Mouse (Mus musculus) liver, adult 2 months (tissue): ENCODE results near the gene Gjd2. TPM values are rescaled to one million over a fixed set of nuclear protein-coding genes. Genes with fewer than 3 reads are reported as not detected.

Source experiments
- DNase-seq: peaks from one replicate; pipeline ENCODE4 v3.0.0-alpha.2; 2011; ENCODE audit warnings: low read depth, low spot score; ENCODE audit errors: extremely low read depth
- H3K27ac ChIP-seq: fragments of 200-500 bp; replicated peaks from 2 replicates; pipeline ENCODE4 v1.5.1; 2012; ENCODE audit warnings: low read depth, mild to moderate bottlenecking, control low read depth, inconsistent platforms, low read length; ENCODE audit not compliant: insufficient read depth
- H3K27me3 ChIP-seq: fragments of 200-500 bp; 2 replicates; pipeline ENCODE4 v1.6.1; 2012; ENCODE audit warnings: mild to moderate bottlenecking, moderate library complexity, low read length, inconsistent platforms; ENCODE audit not compliant: control insufficient read depth, insufficient read depth
- H3K36me3 ChIP-seq: fragments of 200-500 bp; 2 replicates; pipeline ENCODE4 v1.6.1; 2012; ENCODE audit warnings: low read length, inconsistent platforms; ENCODE audit not compliant: control insufficient read depth, insufficient read depth
- H3K4me1 ChIP-seq: fragments of 200-500 bp; 2 replicates; pipeline ENCODE4 v1.6.1; 2011; ENCODE audit warnings: low read length; ENCODE audit not compliant: control insufficient read depth, insufficient read depth
- H3K4me3 ChIP-seq: fragments of 200-500 bp; 2 replicates; pipeline ENCODE4 v1.5.1; 2011; ENCODE audit warnings: low read depth, mild to moderate bottlenecking, control low read depth, low read length, moderate library complexity; ENCODE audit not compliant: insufficient read depth
- H3K79me2 ChIP-seq: fragments of 200-500 bp; 2 replicates; pipeline ENCODE4 v1.6.1; 2012; ENCODE audit warnings: inconsistent platforms, mild to moderate bottlenecking, low read length, moderate library complexity; ENCODE audit not compliant: control insufficient read depth, insufficient read depth
- H3K9ac ChIP-seq: fragments of 200-500 bp; 2 replicates; pipeline ENCODE4 v1.6.1; 2012; ENCODE audit warnings: low read depth, mild to moderate bottlenecking, control low read depth, inconsistent platforms, low read length
- CTCF ChIP-seq: fragments of 200-500 bp; IDR thresholded peaks from 2 replicates; pipeline ENCODE4 v1.5.1; 2011; ENCODE audit warnings: low read depth, low read length, control low read depth
- POLR2A ChIP-seq: fragments of 200-500 bp; IDR thresholded peaks from 2 replicates; pipeline ENCODE4 v1.6.1; 2011; ENCODE audit warnings: low read length, control low read depth; ENCODE audit not compliant: insufficient read depth; ENCODE audit errors: extremely low read depth
- WGBS: fragments of 180-500 bp; shearing (Covaris S2); methylation state at CpG from one replicate; pipeline ENCODE4 v1.1.7; 2018; 5-methylcytosine and 5-hydroxymethylcytosine counted together
- polyA plus RNA-seq: library from polyadenylated mRNA; depleted of rRNA; stranded (reverse); fragments of >200 nt; gene quantifications from 2 replicates; pipeline ENCODE4 v1.2.3, GENCODE M21; 2012; rRNA removed
- total RNA-seq: library from RNA; depleted of rRNA; stranded (reverse); fragments of >200 nt; gene quantifications from 2 replicates; pipeline ENCODE4 v1.2.3, GENCODE M21; 2014; rRNA removed

Gjd2 gene
- total and polyA plus RNA-seq, 2 experiments, result not detected

- H3K36me3 ChIP-seq, result no peaks in the 10 kb centered on the region
- 69% methylated on average over 7 of the region's 7 CpGs for whole genome bisulfite sequencing
These were observed 39.5 kb downstream of the Gjd2 start for GRCm38 (mm10) chr2:113973950-113974349.

DNA sequence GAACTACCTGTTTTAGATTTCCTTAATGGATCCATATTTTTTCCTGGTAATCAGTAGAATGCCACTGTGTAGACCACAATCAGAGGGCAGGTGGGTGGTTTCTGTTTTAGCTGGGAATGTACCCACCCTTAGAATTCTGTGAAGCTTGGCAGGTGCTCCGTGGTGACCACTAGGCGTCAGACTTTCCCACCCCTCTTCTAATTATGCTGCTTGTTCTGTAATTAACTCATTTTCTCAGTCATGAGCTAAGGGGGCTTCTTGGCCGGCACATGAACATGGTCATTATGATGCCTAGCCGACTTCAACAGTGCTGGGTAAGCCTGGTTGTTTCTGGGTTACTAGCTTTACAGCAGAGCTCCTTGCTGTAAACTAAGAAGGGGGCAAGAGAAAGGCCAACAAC is 47.0 kb downstream of the Gjd2 start:
- 35% methylated on average over 4 of the region's 4 CpGs for WGBS

More at GRCm38 (mm10) chr2:113973950-113974349, 39.5 kb downstream of the Gjd2 start:
- DNase-seq, result no peak
- Histone ChIP-seq H3K27ac (no peak overlapping the region), H3K4me3 (no peak overlapping the region), H3K4me1 (no peaks in the 10 kb centered on the region), H3K79me2 (no peaks in the 10 kb centered on the region), H3K9ac (no peak overlapping the region), H3K27me3 (no peaks in the 10 kb centered on the region)
- TF ChIP-seq CTCF, result no peak
- TF ChIP-seq POLR2A, result no peak

More for the DNA sequence above, 47.0 kb downstream of the Gjd2 start:
- TF ChIP-seq CTCF, result no peak; the same call in 1 of the 2 replicates
- no peak for TF ChIP-seq POLR2A
- DNase-seq, result no peak
- Histone ChIP-seq H3K79me2 (no peaks in the 10 kb centered on the region), H3K27me3 (no peaks in the 10 kb centered on the region), H3K4me3 (no peak overlapping the region), H3K27ac (no peak overlapping the region), H3K4me1 (no peaks in the 10 kb centered on the region), H3K9ac (no peak overlapping the region), H3K36me3 (no peaks in the 10 kb centered on the region)

Other genes with a start within 250 kb of the Gjd2 start
- 0.20 TPM in 1 of 2 replicates, not detected in the other for gene Scg5, start 184.5 kb downstream of the Gjd2 start, total RNA-seq
- gene Scg5, start 184.5 kb downstream of the Gjd2 start, polyA plus RNA-seq, result 0.07 TPM in 1 of 2 replicates, not detected in the other
- 0.55 and 1.0 TPM in 2 replicates for gene Arhgap11a, start 165.0 kb downstream of the Gjd2 start, total RNA-seq
- 0.19 and 0.21 TPM in 2 replicates for gene Arhgap11a, start 165.0 kb downstream of the Gjd2 start, polyA plus RNA-seq
- gene Actc1, start 39.9 kb upstream of the Gjd2 start, total RNA-seq, result 0.09 TPM in 1 of 2 replicates, not detected in the other
- gene Actc1, start 39.9 kb upstream of the Gjd2 start, polyA plus RNA-seq, result 0.09 and 0.25 TPM in 2 replicates
- 11.9 and 13.2 TPM in 2 replicates for gene Aqr, start 173.4 kb upstream of the Gjd2 start, total RNA-seq
- 7.6 and 8.5 TPM in 2 replicates for gene Aqr, start 173.4 kb upstream of the Gjd2 start, polyA plus RNA-seq
- 3.8 and 3.9 TPM in 2 replicates for gene Zfp770, start 187.8 kb upstream of the Gjd2 start, total RNA-seq
- gene Zfp770, start 187.8 kb upstream of the Gjd2 start, polyA plus RNA-seq, result 0.55 and 0.77 TPM in 2 replicates